Mouse (Mus musculus) spleen, postnatal 10 days (tissue): ENCODE data around the gene Nbr1.

Source experiments
- DNase-seq, 2 experiments: peaks; one replicate each; pipeline ENCODE4 v3.0.0; 2021 to 2022; ENCODE audit warnings: low spot score in 2 of 2

Gene Nbr1

GRCm38 (mm10) chr11:101551751-101552475 lies at the start of gene Nbr1, which contains the start of gene Brca1:
TSS of gene Nbr1 (plus strand) at chr11:101552149.
TSS of gene Brca1 (minus strand) at chr11:101551955.
- DNase-seq = peak; percentile 86 to 96

GRCm38 (mm10) chr11:101506269-101506780 lies 45.6 kb upstream of the Nbr1 start:
- no peak for DNase-seq

- no peak for DNase-seq
Observed at GRCm38 (mm10) chr11:101507090-101507489, 44.9 kb upstream of the Nbr1 start.

GRCm38 (mm10) chr11:101518937-101519336 lies 33.0 kb upstream of the Nbr1 start:
- DNase-seq = no peak

- no peak for DNase-seq
Observed at GRCm38 (mm10) chr11:101519364-101519763, 32.6 kb upstream of the Nbr1 start.

- no peak for DNase-seq
Observed at GRCm38 (mm10) chr11:101524446-101524845, 27.5 kb upstream of the Nbr1 start.

GRCm38 (mm10) chr11:101525056-101525455 lies 26.9 kb upstream of the Nbr1 start:
- no peak for DNase-seq

GRCm38 (mm10) chr11:101525936-101526595 lies 25.9 kb upstream of the Nbr1 start:
- DNase-seq = no peak

- DNase-seq = no peak
Observed at GRCm38 (mm10) chr11:101526686-101527085, 25.3 kb upstream of the Nbr1 start.

GRCm38 (mm10) chr11:101543533-101543932 lies 8.4 kb upstream of the Nbr1 start:
- DNase-seq = no peak

GRCm38 (mm10) chr11:101544132-101544531 lies 7.8 kb upstream of the Nbr1 start:
- no peak for DNase-seq

- no peak for DNase-seq
Observed at GRCm38 (mm10) chr11:101548526-101548925, 3.4 kb upstream of the Nbr1 start.

- DNase-seq = peak; percentile 90 to 96
Observed at GRCm38 (mm10) chr11:101552476-101553300, 739 bp downstream of the Nbr1 start.

- DNase-seq = peak in 1 of 2 experiments; percentile 18
Observed at GRCm38 (mm10) chr11:101553354-101553930, 1.5 kb downstream of the Nbr1 start.

- no peak for DNase-seq
Observed at GRCm38 (mm10) chr11:101556541-101556940, 4.6 kb downstream of the Nbr1 start.

- no peak for DNase-seq
Observed at GRCm38 (mm10) chr11:101556954-101557353, 5.0 kb downstream of the Nbr1 start.

GRCm38 (mm10) chr11:101562391-101562790 lies 10.4 kb downstream of the Nbr1 start:
- DNase-seq = peak; percentile 36 to 73

GRCm38 (mm10) chr11:101568421-101568820 lies 16.5 kb downstream of the Nbr1 start:
- no peak for DNase-seq

GRCm38 (mm10) chr11:101576116-101576515 lies 24.2 kb downstream of the Nbr1 start:
- no peak for DNase-seq

- DNase-seq = no peak
Observed at GRCm38 (mm10) chr11:101581081-101581764, 29.3 kb downstream of the Nbr1 start.
